Mouse (Mus musculus): Measurements from ENCODE around the gene Tubal3.
"Not testable (repeated sequence)": the region's sequence is repeated elsewhere in the genome, so short reads cannot be mapped to it uniquely, and the experiment has no call there.

The Tubal3 gene

DNA sequence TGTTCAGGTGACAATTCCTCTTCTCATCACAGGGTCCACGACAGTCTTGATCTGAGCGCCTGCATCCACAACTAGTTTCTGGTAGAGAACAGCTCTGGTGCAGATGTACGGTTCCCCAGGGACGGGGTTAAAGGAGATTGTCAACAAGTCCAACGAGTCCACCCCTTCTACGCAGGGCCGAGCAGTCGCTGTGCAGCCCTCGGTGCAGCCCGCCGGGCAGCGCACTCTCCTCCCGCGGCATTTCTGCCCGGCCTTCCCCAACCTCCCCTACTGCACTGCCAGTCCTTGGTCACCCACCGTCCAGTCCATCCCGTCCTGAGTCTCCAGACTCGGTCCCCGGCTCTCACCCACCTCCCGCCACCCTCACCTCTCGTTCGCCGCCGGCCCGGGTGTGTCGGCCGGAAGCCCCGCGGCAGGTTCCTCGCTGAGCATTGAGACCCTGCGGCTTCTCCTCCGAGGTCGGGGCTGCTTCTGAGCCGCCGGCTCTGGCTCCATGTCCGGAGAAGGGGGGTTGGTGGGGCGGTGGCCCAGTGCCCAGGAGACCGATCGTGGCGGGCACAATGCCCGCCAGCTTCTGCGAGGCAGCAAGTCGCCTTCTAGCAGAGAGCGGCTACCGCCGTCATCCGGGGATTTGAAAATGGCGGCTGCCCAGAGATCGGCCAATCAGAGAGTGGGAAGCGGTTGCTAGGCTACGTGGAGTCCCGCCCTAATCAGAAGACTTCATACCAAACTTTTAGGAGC is at the start of gene Tubal3, which contains the start of gene Net1:
Tubal3 (plus strand) TSS at position 704 of the 741 bp plus-strand sequence.
Net1 (minus strand) TSS at position 650 of the 741 bp plus-strand sequence.
- peak; percentile 92 for DNase-seq

DNA sequence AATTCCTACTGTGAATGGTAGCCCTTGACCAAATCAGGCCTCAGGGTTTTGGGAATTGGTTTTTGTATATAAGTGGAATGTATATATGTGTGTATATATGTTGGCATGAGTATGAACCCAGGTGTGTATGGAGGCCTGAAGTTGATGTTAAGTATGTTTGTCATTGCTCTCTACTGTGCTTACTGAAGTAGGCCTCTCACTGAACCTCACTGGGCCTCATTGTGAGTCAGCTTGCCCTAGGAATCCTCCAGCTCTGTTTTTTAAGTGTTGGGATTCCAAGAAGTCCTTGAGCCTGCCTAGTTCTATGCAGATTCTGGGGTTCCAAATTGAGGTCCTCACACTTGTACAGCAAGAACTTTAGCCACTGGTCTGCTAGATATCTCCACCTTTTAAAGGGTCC is 48.2 kb upstream of the Tubal3 start:
- DNase-seq, result peak; percentile 0

DNA sequence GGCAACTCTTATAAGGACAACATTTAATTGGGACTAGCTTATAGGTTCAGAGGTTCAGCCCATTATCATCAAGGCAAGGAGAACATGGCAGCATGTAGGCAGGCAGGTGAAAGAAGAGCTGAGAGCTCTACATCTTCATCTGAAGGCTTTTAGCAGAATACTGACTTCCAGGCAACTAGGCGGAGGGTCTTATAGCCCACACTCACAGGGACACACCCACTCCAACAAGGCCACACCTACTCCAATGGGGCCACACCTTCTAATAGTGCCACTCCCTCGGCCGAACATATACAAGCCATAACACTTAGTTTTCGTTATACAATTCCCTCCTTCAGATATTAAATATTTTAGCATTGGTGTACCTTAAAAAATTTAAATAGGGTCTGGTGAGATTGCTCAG is 45.2 kb upstream of the Tubal3 start:
- DNase-seq, result no peak

DNA sequence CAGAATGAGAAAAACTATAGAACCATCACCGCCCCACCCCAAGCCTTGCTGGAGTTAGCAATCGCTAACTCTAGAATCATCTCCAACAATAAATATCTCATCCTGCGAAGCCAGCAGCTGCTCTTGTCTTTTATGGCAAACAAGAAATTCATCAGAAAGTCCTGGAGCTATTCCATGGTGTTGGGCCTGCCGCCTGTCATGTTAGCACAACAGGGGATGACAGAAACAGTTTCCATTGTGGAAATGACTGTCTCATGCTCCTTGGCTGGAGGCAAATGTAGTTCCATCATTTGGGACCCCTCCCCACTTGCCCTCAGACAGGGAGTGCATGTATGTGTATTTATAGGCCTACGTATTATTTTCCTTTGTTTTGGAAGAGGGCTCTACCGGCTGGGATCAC is 41.6 kb upstream of the Tubal3 start:
- no peak for DNase-seq

DNA sequence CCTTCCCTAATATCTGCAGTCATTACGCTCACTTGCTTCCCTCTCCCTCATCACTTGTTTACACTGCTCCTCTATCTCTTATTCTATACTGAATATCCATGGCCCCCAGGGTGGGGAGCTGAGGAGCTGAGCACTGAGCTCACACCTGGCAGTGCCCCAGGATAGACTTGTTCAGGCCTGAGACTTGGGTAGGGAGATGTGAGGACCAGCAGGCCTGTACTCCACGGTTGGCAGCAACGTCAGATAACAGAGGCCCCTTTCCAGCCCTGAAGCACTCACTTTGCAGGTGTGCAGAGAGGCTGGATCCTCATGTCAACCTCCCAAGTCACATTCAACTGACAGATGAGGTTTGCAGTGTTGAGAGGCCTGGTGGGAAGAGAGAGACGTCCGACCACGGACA is 40.9 kb upstream of the Tubal3 start:
- no peak for DNase-seq

DNA sequence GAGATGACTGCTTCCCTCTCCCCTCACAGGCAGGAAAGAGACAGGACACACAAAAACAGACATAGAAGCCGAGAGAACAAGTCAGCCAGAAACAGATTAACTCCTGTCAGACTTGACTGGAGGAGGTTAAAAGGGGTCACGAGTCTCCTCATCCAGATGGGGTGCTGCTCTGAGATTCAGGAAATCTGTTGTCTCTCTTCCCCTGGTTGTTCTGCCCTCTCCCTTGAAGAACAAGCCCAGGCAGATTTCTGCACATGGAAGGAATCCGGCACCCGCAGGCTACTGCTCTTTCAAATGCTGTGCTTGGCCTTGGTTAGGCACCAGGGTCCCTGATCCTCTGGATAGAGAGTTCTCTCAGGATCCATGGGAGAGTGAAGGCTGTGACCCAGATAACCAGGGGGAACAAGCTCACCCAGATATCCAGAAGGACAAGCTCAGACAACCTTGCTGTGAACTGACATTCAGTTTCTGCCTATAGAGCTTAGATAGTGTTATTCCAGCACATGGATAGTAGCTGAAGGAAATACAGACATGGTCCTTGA is 40.3 kb upstream of the Tubal3 start:
- DNase-seq, result no peak

DNA sequence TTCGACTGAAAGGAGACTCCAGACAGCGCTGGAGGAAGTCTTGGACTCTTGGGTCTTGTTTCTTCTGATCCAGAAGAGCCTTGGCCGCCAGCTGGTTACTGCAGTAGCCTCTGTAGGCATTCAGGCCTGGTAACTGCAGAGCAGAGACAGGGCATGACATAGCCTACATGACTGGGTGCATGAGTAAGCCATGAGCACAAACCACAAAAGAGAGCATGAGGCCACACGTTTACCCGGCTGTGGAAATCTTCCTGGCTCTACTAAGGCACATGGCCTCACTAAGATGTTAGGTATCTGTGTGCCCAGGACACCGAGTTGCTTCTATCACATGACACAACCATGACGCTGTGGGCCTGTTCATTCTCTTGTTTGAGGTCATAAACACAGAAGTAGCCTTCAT is 31.4 kb upstream of the Tubal3 start:
- no peak for DNase-seq

DNA sequence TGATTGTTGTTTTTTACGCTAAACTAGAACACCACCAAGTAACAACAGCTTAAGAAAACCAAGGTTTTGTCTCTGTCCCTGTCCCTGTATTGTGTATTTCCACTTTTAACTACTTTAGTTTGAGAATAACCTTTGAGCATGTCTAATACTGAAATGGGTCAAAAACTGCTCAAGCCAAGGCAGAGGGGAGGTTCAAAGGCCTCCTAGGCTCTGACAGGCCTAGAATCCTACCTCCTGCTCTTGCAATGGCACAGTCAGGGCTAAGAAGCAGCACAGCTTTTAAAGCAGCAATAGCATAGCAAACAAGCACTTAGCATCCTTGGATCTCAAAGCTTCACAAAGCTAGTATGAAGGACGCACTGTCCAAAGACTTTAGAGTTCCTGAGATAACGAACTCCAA is 29.0 kb upstream of the Tubal3 start:
- no peak for DNase-seq

DNA sequence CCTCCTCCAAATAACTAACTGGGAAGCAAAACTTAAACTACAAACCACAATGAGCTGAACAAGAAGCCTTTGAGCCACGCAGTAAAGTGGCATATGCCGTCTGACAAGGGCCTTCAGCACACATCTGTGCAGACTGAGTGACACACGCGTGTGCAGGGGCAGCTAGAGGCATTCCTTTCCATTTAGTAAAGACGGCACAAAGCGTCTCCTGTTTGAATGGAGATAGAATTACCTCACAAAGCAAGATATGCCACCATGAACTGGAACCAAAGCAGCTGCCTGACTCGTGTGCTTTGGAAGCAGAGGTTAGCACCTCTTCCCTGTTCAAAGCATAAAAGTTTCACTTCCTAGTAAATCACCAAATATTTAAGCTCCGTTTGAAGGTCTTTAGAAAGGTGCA is 28.0 kb upstream of the Tubal3 start:
- DNase-seq, result no peak

DNA sequence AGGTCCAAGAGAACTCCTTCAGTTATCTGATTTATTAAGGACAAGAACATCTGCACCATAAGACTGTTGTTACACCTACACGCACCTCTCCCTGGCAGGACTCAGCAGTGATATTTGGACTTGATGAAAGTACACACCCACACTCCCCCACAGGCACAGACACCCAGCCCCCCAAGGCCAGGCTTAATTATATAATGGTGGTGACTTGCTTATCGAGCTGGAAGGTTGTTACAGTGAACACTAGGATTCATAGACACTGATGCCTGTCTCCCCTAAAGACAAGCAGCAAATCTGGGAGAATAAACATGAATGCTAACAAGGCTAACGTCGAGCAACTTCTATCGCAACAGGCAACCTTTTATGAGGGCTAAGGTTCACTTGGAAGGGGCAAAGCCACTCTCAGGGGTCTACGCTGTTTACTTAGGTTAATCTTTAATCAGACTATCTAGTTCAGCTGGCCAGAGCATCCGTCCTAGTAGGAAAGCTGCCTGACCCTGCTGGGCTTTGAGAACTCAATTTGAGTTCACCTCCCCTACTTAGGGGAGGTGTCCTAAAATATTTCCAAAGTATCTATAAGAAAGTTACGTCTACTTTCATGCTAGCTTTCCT is 26.5 kb upstream of the Tubal3 start:
- DNase-seq, result peak; percentile 39

DNA sequence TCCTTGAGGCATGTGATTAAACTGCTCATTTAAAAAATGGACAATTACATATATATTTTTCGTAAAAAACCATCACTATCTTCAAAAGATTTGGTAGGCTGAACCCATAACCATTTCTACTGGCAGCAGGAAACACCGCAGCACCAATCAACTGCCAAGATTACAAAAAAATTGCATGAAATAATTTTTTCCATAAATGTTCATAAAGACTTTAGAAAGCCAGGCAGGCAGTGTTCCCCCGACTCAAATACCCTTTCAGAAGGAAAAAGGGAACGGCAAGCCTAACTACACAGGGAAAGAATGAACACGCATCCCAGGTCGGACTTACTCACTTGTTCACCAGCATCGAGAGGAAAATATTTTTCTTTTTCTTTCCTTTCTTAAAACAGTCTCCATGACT is 25.5 kb upstream of the Tubal3 start:
- no peak for DNase-seq

DNA sequence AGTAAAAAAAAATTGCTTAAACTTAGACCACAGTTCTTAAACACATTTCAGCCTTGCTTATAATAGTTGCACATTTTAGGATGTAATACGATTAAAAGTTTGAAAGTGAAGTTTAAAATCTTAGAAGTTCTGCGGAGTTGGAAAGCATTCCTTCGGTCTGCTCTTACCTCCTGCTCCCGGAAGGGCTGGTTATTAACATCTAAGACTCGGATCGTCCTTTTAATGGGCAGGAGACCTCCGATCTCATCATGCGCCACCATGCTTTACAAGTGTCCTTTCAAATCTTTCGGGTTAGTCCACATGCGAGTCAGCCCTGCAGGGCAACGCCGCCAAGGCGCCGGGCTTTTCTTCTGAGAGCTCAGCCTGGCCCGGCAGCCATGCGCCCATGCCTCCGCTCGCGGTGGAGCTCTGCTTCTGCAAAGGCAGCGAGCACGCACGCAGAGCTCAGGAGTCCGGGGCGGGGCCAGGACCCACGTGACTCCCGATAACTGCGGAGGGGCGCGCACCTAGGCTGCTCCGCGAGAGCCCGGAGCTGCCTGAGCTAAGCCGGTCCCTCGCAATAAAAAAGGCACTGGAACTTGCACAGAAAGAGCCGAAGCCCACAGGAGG is 24.8 kb upstream of the Tubal3 start:
- peak; percentile 95 for DNase-seq

DNA sequence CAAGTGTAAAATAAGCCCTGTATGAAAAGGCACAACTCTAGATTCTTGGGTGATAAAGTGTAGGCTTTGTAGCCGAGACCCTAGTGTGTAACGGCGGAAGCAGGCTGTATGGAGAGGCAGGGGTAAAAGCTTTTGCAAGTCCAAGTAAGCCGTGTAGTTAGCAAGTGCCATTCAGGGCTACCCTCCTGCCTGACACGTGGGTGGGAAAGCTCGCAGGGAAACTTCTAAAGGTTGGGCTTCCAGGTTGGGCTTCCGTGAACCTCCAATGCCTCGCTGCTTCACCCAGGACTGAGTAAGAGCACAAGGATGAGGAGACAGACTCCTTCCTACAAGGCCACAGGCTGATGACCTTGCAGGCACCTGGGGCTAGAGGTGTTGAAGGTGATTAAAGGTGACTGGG is 23.5 kb upstream of the Tubal3 start:
- peak; percentile 23 for DNase-seq

DNA sequence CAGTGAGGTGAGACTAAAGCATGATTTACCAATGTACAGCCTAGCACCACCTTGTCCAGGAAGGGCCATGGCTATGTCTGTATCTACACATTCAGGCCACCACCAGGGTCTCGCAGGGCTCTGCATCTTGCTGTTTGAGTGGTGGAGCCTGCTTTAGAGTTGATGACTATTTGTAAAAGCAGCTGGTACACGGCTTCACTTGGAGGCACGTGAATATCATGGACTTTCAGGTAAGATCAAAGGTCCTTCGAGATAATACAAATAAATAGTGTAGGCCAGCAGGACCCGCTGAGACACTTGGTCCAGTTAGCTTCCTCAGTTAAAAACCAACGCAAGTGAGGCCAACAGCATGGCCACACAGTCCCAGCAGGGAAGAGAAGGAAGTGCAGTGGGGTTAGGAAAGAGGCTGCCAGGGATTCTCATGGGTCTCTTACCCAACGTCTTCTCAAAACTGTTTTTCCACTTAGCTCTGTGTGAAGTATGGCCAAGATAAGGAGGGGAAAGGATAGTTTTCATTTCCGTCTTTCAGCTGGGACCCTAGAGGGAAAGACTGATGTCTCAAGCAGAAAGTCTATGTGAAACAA is 22.6 kb upstream of the Tubal3 start:
- no peak for DNase-seq

DNA sequence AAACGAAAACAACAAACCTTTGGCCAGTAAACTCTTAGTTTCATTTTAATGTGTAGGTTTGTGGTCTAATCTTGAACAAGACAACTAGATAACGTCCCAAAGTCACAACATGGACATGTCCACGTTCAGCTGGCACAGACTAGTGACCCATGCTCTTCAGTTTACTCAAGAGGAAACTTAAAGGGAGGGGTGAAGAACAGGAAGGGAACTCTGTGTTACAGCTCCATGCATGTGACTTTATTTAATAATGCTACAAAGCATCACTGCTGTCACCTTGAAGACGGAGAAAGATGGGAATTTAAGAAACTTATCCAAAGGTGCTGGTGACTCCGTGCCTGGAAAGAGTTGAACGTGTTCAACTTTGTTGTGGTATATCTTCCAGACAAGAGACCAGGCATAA is 22.0 kb upstream of the Tubal3 start:
- no peak for DNase-seq

DNA sequence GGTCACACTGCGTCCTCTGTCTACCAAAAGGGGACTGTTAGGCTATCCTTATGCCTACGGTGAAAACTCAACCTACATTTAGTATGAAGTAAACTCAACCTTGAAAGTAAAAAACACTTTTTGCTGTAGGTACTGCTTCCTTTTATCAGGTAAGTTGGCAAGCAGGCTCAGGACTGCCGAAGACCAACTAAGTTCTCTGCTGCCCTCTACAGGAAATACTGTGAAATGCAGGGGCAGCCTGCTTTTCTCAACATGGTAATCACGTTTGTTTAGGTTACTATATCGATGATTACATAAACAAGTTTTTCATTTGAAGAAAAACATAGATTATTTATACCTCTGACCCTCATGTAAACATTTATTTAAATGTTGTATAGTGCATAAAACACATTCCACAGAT is 21.2 kb upstream of the Tubal3 start:
- peak; percentile 83 for DNase-seq

DNA sequence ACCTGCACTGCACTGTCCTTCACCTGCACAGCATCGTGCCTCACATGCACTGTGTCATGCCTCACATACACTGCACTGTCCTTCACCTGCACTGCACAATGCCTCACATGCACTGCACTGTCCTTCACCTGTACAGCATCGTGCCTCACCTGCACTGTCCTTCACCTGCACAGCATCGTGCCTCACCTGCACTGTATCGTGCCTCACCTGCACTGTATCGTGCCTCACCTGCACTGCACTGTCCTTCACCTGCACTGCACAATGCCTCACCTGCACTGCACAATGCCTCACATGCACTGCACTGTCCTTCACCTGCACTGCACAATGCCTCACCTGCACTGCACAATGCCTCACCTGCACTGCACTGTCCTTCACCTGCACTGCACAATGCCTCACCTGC is 19.9 kb upstream of the Tubal3 start:
- not testable (repeated sequence) for DNase-seq

DNA sequence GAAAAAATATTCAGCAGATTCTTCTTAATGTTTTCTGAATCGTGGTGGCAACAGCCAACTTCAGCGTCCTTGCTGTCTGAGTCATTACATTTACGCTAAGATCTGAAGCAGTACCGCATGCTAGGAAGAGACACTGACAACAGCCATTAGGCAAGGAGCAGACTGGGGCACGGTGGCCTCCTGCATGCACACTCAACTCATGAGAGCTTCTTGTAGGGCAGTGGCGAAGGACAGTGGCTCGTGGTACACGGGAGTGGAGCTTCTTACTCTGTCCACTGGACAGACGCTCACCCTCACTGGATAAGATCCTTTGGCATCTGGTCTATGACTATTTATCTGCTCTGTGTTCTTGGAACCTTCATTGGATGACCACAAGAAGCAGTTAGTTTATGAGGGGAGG is 18.8 kb upstream of the Tubal3 start:
- no peak for DNase-seq

DNA sequence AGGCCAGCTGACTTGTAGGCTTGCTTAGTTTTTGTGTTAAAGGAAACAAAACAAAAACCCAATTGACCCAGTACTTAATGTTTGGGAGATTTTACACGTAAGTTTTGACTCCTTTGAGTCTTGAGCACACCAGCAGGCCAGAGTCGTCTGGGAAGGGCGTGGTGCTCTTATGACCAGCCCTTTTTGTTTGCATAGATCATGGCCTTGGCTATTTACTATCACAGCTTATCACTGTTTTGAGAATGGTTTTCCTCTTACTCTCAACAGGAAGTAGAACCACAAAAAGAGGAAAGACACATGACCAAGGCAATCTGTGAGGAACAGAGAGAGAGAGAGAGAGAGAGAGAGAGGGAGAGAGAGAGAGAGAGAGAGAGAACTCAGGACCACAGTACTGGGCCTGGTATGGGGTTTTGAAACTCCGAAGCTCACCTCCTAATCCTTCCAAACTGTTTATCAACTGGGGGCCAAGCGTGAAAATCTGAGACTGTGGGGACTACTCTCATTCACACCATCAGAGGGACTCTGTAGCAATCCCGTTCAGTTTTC is 10.8 kb upstream of the Tubal3 start:
- DNase-seq, result no peak

DNA sequence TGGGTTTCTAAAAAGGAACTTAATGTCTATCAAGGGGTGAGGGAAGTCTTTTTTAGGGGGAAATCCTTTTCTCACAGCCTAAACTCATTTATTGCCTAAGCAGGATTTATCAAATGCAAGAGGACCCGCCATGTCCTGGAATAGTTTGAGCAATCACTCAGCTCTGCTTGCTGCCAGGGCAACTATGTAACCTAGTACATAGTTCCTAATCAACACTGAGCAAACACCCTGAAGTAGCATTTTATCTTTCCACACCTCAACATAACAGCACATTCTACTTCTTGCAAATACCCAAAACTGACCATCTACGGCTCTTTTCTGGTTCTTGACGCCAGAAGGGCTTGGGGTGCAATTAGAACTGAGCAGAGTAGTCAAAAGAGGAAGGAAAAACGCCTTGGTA is 9.8 kb upstream of the Tubal3 start:
- DNase-seq, result no peak

DNA sequence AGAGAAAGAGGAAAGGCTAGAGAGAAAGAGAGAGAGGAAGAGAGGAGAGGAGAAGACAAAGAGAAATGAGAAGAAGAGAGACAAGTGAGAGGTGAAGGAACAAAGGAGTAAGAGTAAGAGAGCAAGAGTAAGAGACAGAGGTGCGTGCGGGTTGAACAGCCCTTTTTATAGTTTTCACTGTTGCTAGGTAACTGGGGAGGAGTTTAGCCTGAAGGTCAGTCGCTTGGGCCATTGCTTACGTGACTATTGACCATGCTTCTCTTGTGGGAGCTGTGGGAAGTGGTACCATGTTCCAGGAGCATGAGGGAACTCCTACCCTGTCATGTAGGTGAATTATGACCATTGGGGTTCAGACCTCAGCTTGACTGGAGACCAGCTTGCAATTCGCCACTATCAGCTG is 7.7 kb upstream of the Tubal3 start:
- DNase-seq, result no peak

DNA sequence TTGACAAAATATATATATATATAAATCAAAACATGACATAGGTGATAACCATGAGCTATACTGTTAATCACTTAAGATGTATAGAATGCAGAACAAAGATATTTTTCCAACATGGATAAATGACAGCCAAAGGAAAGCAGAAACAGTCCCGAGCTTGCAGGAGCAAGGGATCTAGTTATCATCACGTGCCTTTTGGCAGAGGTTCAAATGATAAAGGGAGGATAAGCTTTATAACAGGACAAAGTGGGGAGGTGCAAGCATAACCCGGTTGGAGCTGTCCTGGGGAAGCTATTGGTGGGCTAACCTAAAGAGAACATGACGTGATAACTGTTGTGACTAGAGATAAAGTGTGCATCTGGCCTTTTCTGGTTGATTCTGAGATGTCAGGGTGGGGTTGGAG is 4.6 kb upstream of the Tubal3 start:
- no peak for DNase-seq

DNA sequence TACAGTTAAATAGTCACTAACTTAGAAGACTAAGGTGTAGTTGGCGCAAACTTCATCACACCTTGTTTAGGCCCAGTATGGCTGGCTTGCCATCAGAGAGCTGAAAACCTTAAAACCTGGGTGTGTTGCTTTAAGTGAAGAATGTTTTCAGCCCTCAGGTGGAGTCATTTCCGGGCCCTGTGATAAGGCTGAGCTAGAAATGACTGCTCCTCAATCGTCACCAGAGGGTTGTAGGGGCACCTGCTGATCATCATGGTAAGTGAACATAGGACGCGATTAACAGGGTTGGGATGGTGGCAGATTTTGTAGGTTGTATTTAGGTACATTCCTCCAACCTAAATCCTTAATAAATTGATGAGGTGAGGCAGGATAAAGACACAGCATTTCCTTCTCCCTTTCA is 6.4 kb downstream of the Tubal3 start:
- DNase-seq, result no peak

Data from kidney, postnatal 10 days (tissue).